Mouse (Mus musculus) kidney, postnatal 4 days (tissue): ENCODE results near the gene Gm38392.
"Not testable (repeated sequence)": the region's sequence is repeated elsewhere in the genome, so short reads cannot be mapped to it uniquely, and the experiment has no call there.

Experiments
- DNase-seq, 2 experiments: peaks; one replicate each; pipeline ENCODE4 v3.0.0; 2021; ENCODE audit warnings: mixed read lengths in 2 of 2

Gm38392 gene

GRCm38 (mm10) chr3:88276529-88277143, 10.4 kb downstream of the Gm38392 start:
- peak; percentile 50 to 65 for DNase-seq

GRCm38 (mm10) chr3:88276121-88276520, 10.9 kb downstream of the Gm38392 start:
- no peak for DNase-seq

- no peak for DNase-seq
Measured at GRCm38 (mm10) chr3:88274002-88274401, 13.0 kb downstream of the Gm38392 start.

- no peak for DNase-seq
Measured at GRCm38 (mm10) chr3:88271859-88272258, 15.2 kb downstream of the Gm38392 start.

- not testable (repeated sequence) for DNase-seq
Measured at GRCm38 (mm10) chr3:88271298-88271697, 15.7 kb downstream of the Gm38392 start.

GRCm38 (mm10) chr3:88268991-88269390, 18.0 kb downstream of the Gm38392 start:
- DNase-seq = no peak

- not testable (repeated sequence) for DNase-seq
Measured at GRCm38 (mm10) chr3:88268014-88268413, 19.0 kb downstream of the Gm38392 start.

GRCm38 (mm10) chr3:88262346-88262745, 24.7 kb downstream of the Gm38392 start:
- no peak for DNase-seq

GRCm38 (mm10) chr3:88256382-88256781, 30.6 kb downstream of the Gm38392 start:
- peak; percentile 19 to 46 for DNase-seq

- peak; percentile 34 to 53 for DNase-seq
Measured at GRCm38 (mm10) chr3:88255950-88256349, 31.1 kb downstream of the Gm38392 start.

GRCm38 (mm10) chr3:88254268-88254926, 32.6 kb downstream of the Gm38392 start, which contains the start of gene Rhbg:
Rhbg (minus strand) TSS chr3:88254709.
- peak; percentile 70 to 83 for DNase-seq

- DNase-seq = no peak
Measured at GRCm38 (mm10) chr3:88252739-88253138, 34.3 kb downstream of the Gm38392 start.

GRCm38 (mm10) chr3:88248406-88248805, 38.6 kb downstream of the Gm38392 start:
- no peak for DNase-seq

GRCm38 (mm10) chr3:88247666-88248065, 39.3 kb downstream of the Gm38392 start:
- no peak for DNase-seq

GRCm38 (mm10) chr3:88245811-88246210, 41.2 kb downstream of the Gm38392 start:
- DNase-seq = peak; percentile 85 to 90

- DNase-seq = peak; percentile 67 to 71
Measured at GRCm38 (mm10) chr3:88244071-88244470, 42.9 kb downstream of the Gm38392 start.

GRCm38 (mm10) chr3:88242531-88242930, 44.5 kb downstream of the Gm38392 start:
- peak; percentile 84 to 86 for DNase-seq

GRCm38 (mm10) chr3:88241045-88241786, 45.8 kb downstream of the Gm38392 start:
- no peak for DNase-seq

GRCm38 (mm10) chr3:88239446-88239845, 47.6 kb downstream of the Gm38392 start:
- no peak for DNase-seq

- DNase-seq = no peak
Measured at GRCm38 (mm10) chr3:88238866-88239391, 48.1 kb downstream of the Gm38392 start.

- peak; percentile 67 to 74 for DNase-seq
Measured at GRCm38 (mm10) chr3:88237556-88238194, 49.3 kb downstream of the Gm38392 start.

- no peak for DNase-seq
Measured at GRCm38 (mm10) chr3:88237161-88237555, 49.9 kb downstream of the Gm38392 start.

- DNase-seq = no peak
Measured at GRCm38 (mm10) chr3:88235616-88236015, 51.4 kb downstream of the Gm38392 start.
